In the genomic region with DNA sequence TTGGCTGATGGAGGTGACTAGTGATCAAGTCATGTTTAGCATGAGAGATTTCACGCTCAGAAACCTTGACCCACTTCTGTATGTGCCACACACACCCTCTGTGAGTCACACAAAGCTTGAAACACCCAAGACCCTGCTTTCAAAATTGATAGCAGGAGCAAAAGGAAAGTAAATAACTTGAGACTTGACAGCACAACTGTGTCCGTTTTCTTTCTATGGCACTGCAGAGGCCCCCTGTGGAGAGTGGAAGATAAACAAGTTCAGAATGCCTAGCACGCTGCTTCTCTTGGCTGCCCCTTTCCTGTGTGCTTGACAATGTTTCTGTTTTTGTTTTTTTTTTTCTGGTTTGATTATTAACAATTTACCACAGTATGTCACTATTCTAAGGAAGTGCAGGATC, we compare ENCODE assay signal across 10 mouse cellular contexts. TPM values are rescaled to one million over a fixed set of nuclear protein-coding genes. Genes with fewer than 3 reads are reported as not detected.
DNase-seq lines count a peak whose midpoint lies in the region; ATAC-seq and TF ChIP-seq lines count a peak whose summit lies in the region.
"Had no signal": no experiment of that assay in that cellular context is flagged by ENCODE, and none has a peak within 500 bp of the region (broad histone marks: within the 10 kb centered on the region; RNA-seq: fewer than 3 reads in every experiment).

No protein-coding gene starts in this region.

- no peak for ATAC-seq in midbrain, postnatal 0 days (ENCODE audit: low FRiP score)
- no peak for ATAC-seq in midbrain, embryonic 13.5 days
- ATAC-seq in liver, embryonic 13.5 days (ENCODE audit: low read depth): no peak
- ATAC-seq: forebrain, embryonic 15.5 days had no signal

- 40% methylated on average over 3 of the region's 3 CpGs for WGBS in midbrain, postnatal 0 days
- 52% methylated on average over 3 of the region's 3 CpGs for WGBS in midbrain, embryonic 13.5 days
- WGBS in liver, embryonic 13.5 days (ENCODE audit: insufficient replicate concordance): 8% methylated on average over 3 of the region's 3 CpGs
- WGBS in forebrain, embryonic 10.5 days: 54% methylated on average over 3 of the region's 3 CpGs

- H3K9me3 ChIP-seq in midbrain, postnatal 0 days (ENCODE audit: low read length): no peaks in the 10 kb centered on the region
- H3K9me3 ChIP-seq in midbrain, embryonic 13.5 days: no peaks in the 10 kb centered on the region
- no peaks in the 10 kb centered on the region for H3K9me3 ChIP-seq in liver, embryonic 13.5 days (replicated peaks)
- H3K9me3 ChIP-seq in forebrain, embryonic 10.5 days: no peaks in the 10 kb centered on the region
- H3K9me3 ChIP-seq: forebrain, embryonic 15.5 days had no signal

- no peaks in the 10 kb centered on the region for H3K36me3 ChIP-seq in midbrain, postnatal 0 days (ENCODE audit: insufficient read depth, low read length)
- H3K36me3 ChIP-seq in midbrain, embryonic 13.5 days: no peaks in the 10 kb centered on the region
- no peaks in the 10 kb centered on the region for H3K36me3 ChIP-seq in liver, embryonic 13.5 days
- H3K36me3 ChIP-seq in forebrain, embryonic 10.5 days (replicated peaks): no peaks in the 10 kb centered on the region
- H3K36me3 ChIP-seq: forebrain, embryonic 15.5 days had no signal

- DNase-seq in adrenal gland, adult 2 months: peak; percentile 58
- no peak for DNase-seq in adrenal gland, postnatal 25 days
- DNase-seq in midbrain, postnatal 0 days (ENCODE audit: low spot score): peak; percentile 32
- no peak for DNase-seq in liver, embryonic 13.5 days
- DNase-seq in thymus, postnatal 14 days: peak; percentile 67
- no peak for DNase-seq in forebrain, embryonic 10.5 days (ENCODE audit: extremely low spot score, low spot score)
- no peak for DNase-seq in testis, postnatal 14 days (ENCODE audit: low spot score)

- H3K9ac ChIP-seq in midbrain, postnatal 0 days (replicated peaks; ENCODE audit: low read length, poor library complexity, severe bottlenecking): no peak overlapping the region
- H3K9ac ChIP-seq in midbrain, embryonic 13.5 days (replicated peaks): no peak overlapping the region
- H3K9ac ChIP-seq in liver, embryonic 13.5 days: peak overlapping the region; percentile 22; the same call in 1 of the 2 replicates
- H3K9ac ChIP-seq: forebrain, embryonic 15.5 days had no signal

- peak; percentile 13; the same call in 1 of the 2 replicates for TF ChIP-seq CTCF in midbrain, postnatal 0 days (IDR thresholded peaks at IDR 0.05)

- no peak overlapping the region for H3K4me2 ChIP-seq in midbrain, postnatal 0 days (ENCODE audit: low read depth, low read length, poor library complexity, severe bottlenecking)
- H3K4me2 ChIP-seq in midbrain, embryonic 13.5 days (replicated peaks): no peak overlapping the region
- H3K4me2 ChIP-seq in liver, embryonic 13.5 days: peak overlapping the region; percentile 29; the same call in 1 of the 2 replicates
- H3K4me2 ChIP-seq: forebrain, embryonic 15.5 days had no signal

- no peak overlapping the region for H3K4me3 ChIP-seq in midbrain, postnatal 0 days (ENCODE audit: low read depth, low read length)
- H3K4me3 ChIP-seq in midbrain, embryonic 13.5 days (replicated peaks): no peak overlapping the region
- H3K4me3 ChIP-seq in liver, embryonic 13.5 days (replicated peaks): no peak overlapping the region
- no peak overlapping the region for H3K4me3 ChIP-seq in forebrain, embryonic 10.5 days
- H3K4me3 ChIP-seq: forebrain, embryonic 15.5 days had no signal

- H3K4me1 ChIP-seq in midbrain, postnatal 0 days (ENCODE audit: insufficient read depth, low read length): no peaks in the 10 kb centered on the region
- H3K4me1 ChIP-seq in midbrain, embryonic 13.5 days (replicated peaks): peaks cover 6% of the 10 kb centered on the region; the same call in 1 of the 2 replicates
- peaks cover 89% of the 10 kb centered on the region for H3K4me1 ChIP-seq in liver, embryonic 13.5 days (replicated peaks)
- peaks cover 8% of the 10 kb centered on the region for H3K4me1 ChIP-seq in forebrain, embryonic 10.5 days
- H3K4me1 ChIP-seq: forebrain, embryonic 15.5 days had no signal

- H3K27me3 ChIP-seq in midbrain, postnatal 0 days (ENCODE audit: insufficient read depth, low read length): no peaks in the 10 kb centered on the region
- no peaks in the 10 kb centered on the region for H3K27me3 ChIP-seq in midbrain, embryonic 13.5 days
- H3K27me3 ChIP-seq in liver, embryonic 13.5 days: no peaks in the 10 kb centered on the region
- no peaks in the 10 kb centered on the region for H3K27me3 ChIP-seq in forebrain, embryonic 10.5 days (ENCODE audit: poor library complexity, severe bottlenecking)
- H3K27me3 ChIP-seq: forebrain, embryonic 15.5 days had no signal

- no peak overlapping the region for H3K27ac ChIP-seq in midbrain, postnatal 0 days (ENCODE audit: low read depth, low read length)
- no peak overlapping the region for H3K27ac ChIP-seq in midbrain, embryonic 13.5 days
- H3K27ac ChIP-seq in liver, embryonic 13.5 days: peak overlapping the region; percentile 86
- H3K27ac ChIP-seq in forebrain, embryonic 10.5 days: no peak overlapping the region
- H3K27ac ChIP-seq: forebrain, embryonic 15.5 days had no signal

RNA-seq across cellular contexts. Expression of gene Ifi47, which starts 8.5 kb away (rescaled TPM):
- 1 to 10 TPM; 3.7 to 5.4 TPM for total RNA-seq in adrenal gland, adult 2 months (2021)
- 0.68 and 0.71 TPM in 2 replicates for polyA plus RNA-seq in adrenal gland, adult 2 months (2012; rRNA removed)
- total RNA-seq in adrenal gland, postnatal 25 days (2021): 1.5 and 2.9 TPM in 2 replicates
- total RNA-seq in midbrain, postnatal 0 days (2014; rRNA removed): 1.1 and 3.3 TPM in 2 replicates
- 0.74 and 1.4 TPM in 2 replicates for polyA plus RNA-seq in midbrain, postnatal 0 days (2015; fragmentation: Nextera tagmentation; extraction: Ambion mirVana)
- polyA plus RNA-seq in midbrain, embryonic 13.5 days (2015; fragmentation: Nextera tagmentation; extraction: Ambion mirVana): 0.39 and 0.64 TPM in 2 replicates
- polyA plus RNA-seq in liver, embryonic 13.5 days (2015; fragmentation: Nextera tagmentation; extraction: Ambion mirVana): 7.3 and 7.4 TPM in 2 replicates
- 0.12 and 0.62 TPM in 2 replicates for polyA plus RNA-seq in forebrain, embryonic 10.5 days (2016; fragmentation: Nextera tagmentation; extraction: Ambion mirVana)

RNA-seq across cellular contexts. Expression of gene Tgtp2, which starts 20.9 kb away (rescaled TPM):
- 1 to 10 TPM; 3.8 to 4.0 TPM for total RNA-seq in adrenal gland, adult 2 months (2021)
- 0.40 and 1.5 TPM in 2 replicates for polyA plus RNA-seq in adrenal gland, adult 2 months (2012; rRNA removed)
- total RNA-seq in adrenal gland, postnatal 25 days (2021): 1.9 and 2.9 TPM in 2 replicates
- not detected in 2 replicates for total RNA-seq in midbrain, postnatal 0 days (2014; rRNA removed)
- 0.15 and 0.19 TPM in 2 replicates for polyA plus RNA-seq in midbrain, postnatal 0 days (2015; fragmentation: Nextera tagmentation; extraction: Ambion mirVana)
- polyA plus RNA-seq in midbrain, embryonic 13.5 days (2015; fragmentation: Nextera tagmentation; extraction: Ambion mirVana): not detected in 2 replicates
- polyA plus RNA-seq in liver, embryonic 13.5 days (2015; fragmentation: Nextera tagmentation; extraction: Ambion mirVana): 0.22 and 0.59 TPM in 2 replicates
- not detected in 2 replicates for polyA plus RNA-seq in forebrain, embryonic 10.5 days (2016; fragmentation: Nextera tagmentation; extraction: Ambion mirVana)
- polyA plus RNA-seq: forebrain, embryonic 15.5 days had no signal

RNA-seq across cellular contexts. Expression of gene Olfr1396, which starts 29.8 kb away (rescaled TPM):
- 1 to 10 TPM; 1.9 to 3.6 TPM for total RNA-seq in adrenal gland, adult 2 months (2021)
- 3.4 and 3.7 TPM in 2 replicates for polyA plus RNA-seq in adrenal gland, adult 2 months (2012; rRNA removed)
- 0.58 and 0.86 TPM in 2 replicates for total RNA-seq in adrenal gland, postnatal 25 days (2021)
- total RNA-seq in midbrain, postnatal 0 days (2014; rRNA removed): not detected in 2 replicates
- not detected in 2 replicates for polyA plus RNA-seq in midbrain, postnatal 0 days (2015; fragmentation: Nextera tagmentation; extraction: Ambion mirVana)
- not detected in 2 replicates for polyA plus RNA-seq in midbrain, embryonic 13.5 days (2015; fragmentation: Nextera tagmentation; extraction: Ambion mirVana)
- not detected in 2 replicates for polyA plus RNA-seq in liver, embryonic 13.5 days (2015; fragmentation: Nextera tagmentation; extraction: Ambion mirVana)
- not detected in 2 replicates for polyA plus RNA-seq in forebrain, embryonic 10.5 days (2016; fragmentation: Nextera tagmentation; extraction: Ambion mirVana)
- polyA plus RNA-seq: brain, embryonic 14.5 days; forebrain, embryonic 15.5 days had no signal

RNA-seq across cellular contexts. Expression of gene 9930111J21Rik2, which starts 33.8 kb away (rescaled TPM):
- 1 to 10 TPM; 3.9 to 4.0 TPM for total RNA-seq in adrenal gland, adult 2 months (2021)
- polyA plus RNA-seq in adrenal gland, adult 2 months (2012; rRNA removed): 0.53 and 0.61 TPM in 2 replicates
- total RNA-seq in adrenal gland, postnatal 25 days (2021): 3.1 TPM in 2 replicates
- total RNA-seq in midbrain, postnatal 0 days (2014; rRNA removed): 0.55 and 1.7 TPM in 2 replicates
- 0.18 and 0.20 TPM in 2 replicates for polyA plus RNA-seq in midbrain, postnatal 0 days (2015; fragmentation: Nextera tagmentation; extraction: Ambion mirVana)
- 0.15 and 0.30 TPM in 2 replicates for polyA plus RNA-seq in midbrain, embryonic 13.5 days (2015; fragmentation: Nextera tagmentation; extraction: Ambion mirVana)
- polyA plus RNA-seq in liver, embryonic 13.5 days (2015; fragmentation: Nextera tagmentation; extraction: Ambion mirVana): 0.52 and 0.65 TPM in 2 replicates
- 0.12 and 0.32 TPM in 2 replicates for polyA plus RNA-seq in forebrain, embryonic 10.5 days (2016; fragmentation: Nextera tagmentation; extraction: Ambion mirVana)

RNA-seq across cellular contexts. Expression of gene Olfr1395, which starts 57.2 kb away (rescaled TPM):
- not detected for total RNA-seq in adrenal gland, adult 2 months (2021)
- polyA plus RNA-seq in adrenal gland, adult 2 months (2012; rRNA removed): not detected in 2 replicates
- not detected in 2 replicates for total RNA-seq in adrenal gland, postnatal 25 days (2021)
- not detected in 2 replicates for total RNA-seq in midbrain, postnatal 0 days (2014; rRNA removed)
- not detected in 2 replicates for polyA plus RNA-seq in midbrain, postnatal 0 days (2015; fragmentation: Nextera tagmentation; extraction: Ambion mirVana)
- polyA plus RNA-seq in midbrain, embryonic 13.5 days (2015; fragmentation: Nextera tagmentation; extraction: Ambion mirVana): not detected in 2 replicates
- not detected in 2 replicates for polyA plus RNA-seq in liver, embryonic 13.5 days (2015; fragmentation: Nextera tagmentation; extraction: Ambion mirVana)
- not detected in 2 replicates for polyA plus RNA-seq in forebrain, embryonic 10.5 days (2016; fragmentation: Nextera tagmentation; extraction: Ambion mirVana)
- polyA plus RNA-seq: brain, embryonic 14.5 days; forebrain, embryonic 15.5 days had no signal

Comparison
In these comparisons a context has a peak if more than half of its experiments do, and no peak if none do; other contexts are left out.
1. DNase-seq: peak in adrenal gland, adult 2 months (single experiment), midbrain, postnatal 0 days (single experiment) and thymus, postnatal 14 days (single experiment); none in adrenal gland, postnatal 25 days (single experiment), liver, embryonic 13.5 days (single experiment), forebrain, embryonic 10.5 days (single experiment) and testis, postnatal 14 days (single experiment).